Mouse (Mus musculus): ENCODE measurements at regions not wholly inside any gene's neighbourhood (a gene's known extent, or its start where the extent isn't known, plus 50 kb on each side); places are given as distances from the start of the nearest gene placed in this dataset.

DNA sequence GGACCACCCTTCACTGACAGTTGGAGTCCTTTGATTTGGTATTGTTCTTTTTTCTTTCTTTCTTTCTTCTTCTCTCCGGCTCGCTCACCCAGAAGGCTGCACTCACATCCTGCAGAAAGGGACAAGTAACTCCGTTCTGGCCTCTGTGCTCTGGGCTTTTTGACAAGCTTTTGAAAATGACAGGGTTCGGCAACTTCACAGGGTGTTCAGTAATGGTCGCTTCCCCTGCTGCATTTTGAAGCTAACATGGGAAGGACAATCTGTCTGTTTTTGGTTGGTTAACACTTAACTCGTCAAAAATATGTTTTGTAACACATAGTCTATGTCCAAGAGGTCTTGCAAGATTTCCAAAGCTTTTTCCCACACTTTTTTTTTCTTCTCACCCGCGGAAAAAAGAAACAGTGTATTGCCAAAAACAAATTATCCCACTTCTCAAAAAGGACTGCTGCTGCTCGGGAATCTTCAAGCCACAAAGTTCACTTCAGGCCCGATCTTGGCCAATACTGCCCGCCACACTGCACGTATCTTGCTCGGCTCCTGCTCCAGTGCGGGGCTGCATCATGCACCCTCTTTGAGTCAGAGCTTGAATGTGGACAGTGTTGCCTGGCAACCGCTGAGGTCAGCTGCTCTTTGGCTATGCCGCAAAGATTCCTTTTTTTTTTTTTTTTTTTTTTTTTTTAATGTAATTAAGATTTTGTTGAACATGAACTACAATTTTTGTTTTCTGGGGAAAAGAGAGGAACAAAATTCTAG is 209.4 kb upstream of the Inhba start:
- no peak overlapping the region for H3K27ac ChIP-seq (replicated peaks; ENCODE audit: insufficient read depth, low read depth, low read length)
- peak; percentile 27 for DNase-seq (ENCODE audit: extremely low read depth, low read depth, low spot score)
- no peaks in the 10 kb centered on the region for H3K79me2 ChIP-seq (ENCODE audit: control insufficient read depth, insufficient read depth, low read length)
- no peak overlapping the region for H3K9ac ChIP-seq (ENCODE audit: low read depth, low read length)
- no peaks in the 10 kb centered on the region; the same call in 1 of the 2 replicates for H3K4me1 ChIP-seq (ENCODE audit: control insufficient read depth, insufficient read depth, low read length)
- H3K4me3 ChIP-seq (ENCODE audit: insufficient read depth, low read depth, low read length), result no peak overlapping the region
- TF ChIP-seq POLR2A (IDR thresholded peaks at IDR 0.05; ENCODE audit: extremely low read depth, insufficient read depth, low read length), result no peak
- H3K27me3 ChIP-seq (ENCODE audit: control insufficient read depth, insufficient read depth, low read length), result no peaks in the 10 kb centered on the region
- H3K36me3 ChIP-seq (ENCODE audit: control insufficient read depth, insufficient read depth, low read length), result no peaks in the 10 kb centered on the region
- 62% methylated on average over 16 of the region's 16 CpGs for WGBS

DNA sequence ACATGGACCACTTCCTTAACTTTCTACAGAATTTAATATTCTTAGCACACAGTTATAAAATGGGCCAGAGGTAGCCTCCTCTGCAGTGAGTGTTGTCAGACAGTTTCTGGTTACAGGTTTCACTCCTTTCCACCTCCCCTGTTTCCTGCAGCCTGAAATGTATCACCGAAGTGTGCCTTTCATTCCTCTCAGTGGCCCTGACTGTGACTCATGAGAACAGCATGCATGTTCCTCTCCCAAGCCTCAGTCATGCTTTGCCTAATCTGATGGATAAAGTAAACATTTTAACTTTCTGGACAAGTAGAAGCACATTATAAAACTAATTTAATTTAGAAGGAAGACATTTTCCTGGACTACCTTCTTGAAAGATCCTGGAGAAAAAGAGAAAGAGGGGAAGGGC is 207.7 kb upstream of the Inhba start:
- Histone ChIP-seq H3K27ac (replicated peaks; ENCODE audit: insufficient read depth, low read depth, low read length) (peak overlapping the region; percentile 40; the same call in 1 of the 2 replicates), H3K9ac (ENCODE audit: low read depth, low read length) (no peak overlapping the region), H3K27me3 (ENCODE audit: control insufficient read depth, insufficient read depth, low read length) (no peaks in the 10 kb centered on the region), H3K36me3 (ENCODE audit: control insufficient read depth, insufficient read depth, low read length) (no peaks in the 10 kb centered on the region), H3K4me3 (ENCODE audit: insufficient read depth, low read depth, low read length) (no peak overlapping the region), H3K79me2 (ENCODE audit: control insufficient read depth, insufficient read depth, low read length) (no peaks in the 10 kb centered on the region), H3K4me1 (ENCODE audit: control insufficient read depth, insufficient read depth, low read length) (no peaks in the 10 kb centered on the region; the same call in 1 of the 2 replicates)
- 63% methylated on average over 1 of the region's 1 CpGs for WGBS
- peak; percentile 28 for DNase-seq (ENCODE audit: extremely low read depth, low read depth, low spot score)
- no peak for TF ChIP-seq CTCF (IDR thresholded peaks at IDR 0.05; ENCODE audit: low read depth, low read length)
- no peak for TF ChIP-seq POLR2A (IDR thresholded peaks at IDR 0.05; ENCODE audit: extremely low read depth, insufficient read depth, low read length)

DNA sequence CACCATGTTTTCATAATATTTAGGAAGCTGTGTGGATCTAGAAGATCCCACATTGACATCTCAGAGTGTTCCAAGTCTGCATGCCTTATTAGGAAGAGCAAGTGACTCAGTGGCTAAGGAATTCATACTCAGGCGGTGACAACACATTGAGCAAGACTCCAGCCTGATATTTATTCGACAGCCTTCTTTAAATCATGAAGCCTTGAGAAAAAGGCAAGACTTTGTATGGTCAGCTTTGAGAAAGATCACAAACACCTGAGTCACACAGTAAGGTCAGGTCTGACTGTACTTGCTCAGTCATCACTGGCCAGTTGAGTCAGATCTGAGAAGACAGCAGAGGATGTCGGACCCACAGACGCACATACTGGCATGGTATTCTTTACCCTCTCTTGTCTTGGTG is 204.7 kb upstream of the Inhba start:
- TF ChIP-seq CTCF (IDR thresholded peaks at IDR 0.05; ENCODE audit: low read depth, low read length), result no peak
- TF ChIP-seq POLR2A (IDR thresholded peaks at IDR 0.05; ENCODE audit: extremely low read depth, insufficient read depth, low read length), result no peak
- Histone ChIP-seq H3K79me2 (ENCODE audit: control insufficient read depth, insufficient read depth, low read length) (no peaks in the 10 kb centered on the region), H3K27me3 (ENCODE audit: control insufficient read depth, insufficient read depth, low read length) (no peaks in the 10 kb centered on the region), H3K36me3 (ENCODE audit: control insufficient read depth, insufficient read depth, low read length) (no peaks in the 10 kb centered on the region), H3K4me3 (ENCODE audit: insufficient read depth, low read depth, low read length) (no peak overlapping the region), H3K4me1 (ENCODE audit: control insufficient read depth, insufficient read depth, low read length) (no peaks in the 10 kb centered on the region; the same call in 1 of the 2 replicates), H3K9ac (ENCODE audit: low read depth, low read length) (no peak overlapping the region), H3K27ac (replicated peaks; ENCODE audit: insufficient read depth, low read depth, low read length) (no peak overlapping the region)
- no peak for DNase-seq (ENCODE audit: extremely low read depth, low read depth, low spot score)
- 82% methylated on average over 4 of the region's 4 CpGs for WGBS

DNA sequence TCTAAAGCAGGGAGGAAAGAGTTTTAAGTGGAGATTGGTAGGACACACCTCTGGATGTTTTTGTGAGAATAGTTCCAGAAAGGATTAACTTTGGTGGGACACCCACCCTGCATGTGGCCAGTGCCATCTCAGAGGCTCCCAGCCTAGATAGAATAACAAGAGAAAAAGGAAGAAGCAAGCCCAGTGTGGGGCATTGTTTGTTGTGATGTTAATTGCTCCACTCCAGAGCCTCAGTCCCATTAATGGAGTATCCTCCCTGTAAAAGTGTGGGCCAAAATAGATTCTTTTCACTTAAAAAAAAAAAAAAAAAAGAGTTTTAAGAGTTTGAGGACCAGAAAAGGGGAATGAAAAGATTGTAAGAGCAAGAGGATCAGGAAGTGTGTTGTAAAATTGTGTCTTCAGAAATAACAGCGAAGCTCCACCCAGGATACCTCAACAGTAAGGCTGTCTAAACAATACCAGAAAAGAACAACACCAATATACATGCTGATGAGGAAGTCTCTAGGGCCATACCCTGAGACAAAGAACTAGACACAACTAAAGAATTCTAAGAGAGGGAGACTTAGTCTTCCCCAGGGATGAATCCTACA is 189.3 kb upstream of the Inhba start:
- DNase-seq (ENCODE audit: extremely low read depth, low read depth, low spot score), result no peak
- no peak overlapping the region for H3K27ac ChIP-seq (replicated peaks; ENCODE audit: insufficient read depth, low read depth, low read length)
- H3K27me3 ChIP-seq (ENCODE audit: control insufficient read depth, insufficient read depth, low read length), result no peaks in the 10 kb centered on the region
- no peak overlapping the region for H3K9ac ChIP-seq (ENCODE audit: low read depth, low read length)
- no peaks in the 10 kb centered on the region for H3K79me2 ChIP-seq (ENCODE audit: control insufficient read depth, insufficient read depth, low read length)
- no peaks in the 10 kb centered on the region for H3K36me3 ChIP-seq (ENCODE audit: control insufficient read depth, insufficient read depth, low read length)
- 69% methylated on average over 1 of the region's 1 CpGs for WGBS
- TF ChIP-seq CTCF (IDR thresholded peaks at IDR 0.05; ENCODE audit: low read depth, low read length) (no peak), POLR2A (IDR thresholded peaks at IDR 0.05; ENCODE audit: extremely low read depth, insufficient read depth, low read length) (no peak)
- H3K4me1 ChIP-seq (ENCODE audit: control insufficient read depth, insufficient read depth, low read length), result no peaks in the 10 kb centered on the region
- no peak overlapping the region for H3K4me3 ChIP-seq (ENCODE audit: insufficient read depth, low read depth, low read length)

DNA sequence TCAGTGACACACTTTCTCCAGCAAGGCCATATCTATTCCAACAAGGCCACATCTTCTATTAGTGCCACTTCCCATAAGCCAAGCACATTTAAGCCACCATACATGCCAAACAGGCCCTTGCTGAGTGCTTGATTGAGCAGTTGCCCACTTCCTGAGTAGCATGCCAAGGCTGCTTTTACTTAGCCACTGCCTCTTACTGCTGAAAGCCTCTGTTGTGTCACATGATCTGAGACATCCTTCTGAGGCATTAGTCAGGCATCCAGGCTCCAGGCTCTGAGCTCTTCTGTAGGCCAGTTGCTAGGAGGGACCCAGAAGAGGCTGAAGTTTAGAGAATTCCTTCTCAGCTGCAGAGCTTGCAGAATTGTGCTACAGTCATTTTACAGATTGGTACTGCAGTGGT is 165.8 kb upstream of the Inhba start:
- TF ChIP-seq POLR2A (IDR thresholded peaks at IDR 0.05; ENCODE audit: extremely low read depth, insufficient read depth, low read length) (no peak), CTCF (IDR thresholded peaks at IDR 0.05; ENCODE audit: low read depth, low read length) (no peak)
- Histone ChIP-seq H3K27me3 (ENCODE audit: control insufficient read depth, insufficient read depth, low read length) (no peaks in the 10 kb centered on the region), H3K36me3 (ENCODE audit: control insufficient read depth, insufficient read depth, low read length) (no peaks in the 10 kb centered on the region), H3K4me1 (ENCODE audit: control insufficient read depth, insufficient read depth, low read length) (no peaks in the 10 kb centered on the region), H3K27ac (replicated peaks; ENCODE audit: insufficient read depth, low read depth, low read length) (no peak overlapping the region), H3K4me3 (ENCODE audit: insufficient read depth, low read depth, low read length) (no peak overlapping the region), H3K79me2 (ENCODE audit: control insufficient read depth, insufficient read depth, low read length) (no peaks in the 10 kb centered on the region), H3K9ac (ENCODE audit: low read depth, low read length) (no peak overlapping the region)
- no peak for DNase-seq (ENCODE audit: extremely low read depth, low read depth, low spot score)

DNA sequence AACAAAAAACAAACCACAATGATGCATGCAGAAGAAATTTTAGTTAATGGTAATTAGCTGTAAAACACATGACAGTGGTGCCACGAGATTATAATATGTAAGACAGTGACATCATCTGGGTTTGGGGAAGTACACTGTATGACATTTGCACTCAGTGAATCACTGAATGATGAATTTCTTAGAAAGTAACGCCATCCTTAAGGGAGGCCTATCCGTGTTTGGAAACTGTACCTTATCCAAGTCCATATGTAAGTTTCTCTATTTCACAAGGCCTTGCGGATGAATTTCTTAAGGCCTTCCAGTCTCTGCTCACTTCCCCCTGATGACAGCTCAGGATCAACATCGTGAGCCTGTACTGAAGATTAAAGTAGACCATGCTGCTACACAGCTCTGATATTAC is 163.6 kb upstream of the Inhba start:
- H3K27ac ChIP-seq (replicated peaks; ENCODE audit: insufficient read depth, low read depth, low read length), result no peak overlapping the region
- 78% methylated on average over 5 of the region's 5 CpGs for WGBS
- H3K4me1 ChIP-seq (ENCODE audit: control insufficient read depth, insufficient read depth, low read length), result no peaks in the 10 kb centered on the region
- no peak overlapping the region for H3K4me3 ChIP-seq (ENCODE audit: insufficient read depth, low read depth, low read length)
- no peak overlapping the region for H3K9ac ChIP-seq (ENCODE audit: low read depth, low read length)
- TF ChIP-seq CTCF (IDR thresholded peaks at IDR 0.05; ENCODE audit: low read depth, low read length) (no peak), POLR2A (IDR thresholded peaks at IDR 0.05; ENCODE audit: extremely low read depth, insufficient read depth, low read length) (no peak)
- no peaks in the 10 kb centered on the region for H3K79me2 ChIP-seq (ENCODE audit: control insufficient read depth, insufficient read depth, low read length)
- no peaks in the 10 kb centered on the region for H3K27me3 ChIP-seq (ENCODE audit: control insufficient read depth, insufficient read depth, low read length)
- no peak for DNase-seq (ENCODE audit: extremely low read depth, low read depth, low spot score)
- H3K36me3 ChIP-seq (ENCODE audit: control insufficient read depth, insufficient read depth, low read length), result no peaks in the 10 kb centered on the region
